Mouse (Mus musculus) urinary bladder, adult 18-20 months (tissue): ENCODE data around the gene Spred1.

ENCODE experiments used
- DNase-seq, 2 experiments: peaks; one replicate each; pipeline ENCODE4 v3.0.0; 2022; ENCODE audit warnings: low spot score in 2 of 2, mixed read lengths in 2 of 2

The Spred1 gene

DNA sequence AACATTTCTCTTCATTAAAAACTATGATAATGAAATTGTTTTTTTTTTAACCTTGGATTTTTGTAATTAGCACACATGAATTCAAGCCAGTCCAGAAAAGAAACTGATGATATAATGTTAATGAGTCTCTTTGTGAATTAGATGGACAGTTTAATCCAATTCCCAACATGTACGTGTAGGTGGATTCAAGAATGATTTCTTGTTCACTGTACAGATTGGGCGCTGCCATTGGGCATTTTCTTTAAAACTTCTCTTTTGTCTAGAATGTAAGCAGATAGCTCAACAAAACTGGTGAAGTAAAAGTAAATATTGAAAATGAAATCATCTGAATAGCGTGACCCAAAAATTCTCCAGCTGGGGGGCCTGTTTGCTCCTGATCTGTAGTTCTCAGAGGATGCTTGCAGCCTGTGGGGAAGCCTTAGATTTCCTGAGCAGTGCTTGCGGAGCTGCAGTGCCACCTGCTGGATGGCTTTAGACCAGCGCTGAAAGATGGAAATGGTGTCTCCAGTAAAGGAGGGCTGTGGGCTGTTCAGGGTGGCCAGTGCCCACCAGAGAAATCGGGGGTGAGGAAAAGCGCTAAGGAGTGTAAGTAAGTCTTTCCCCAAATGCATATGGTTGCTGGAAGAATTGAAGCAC lies 59.2 kb downstream of the Spred1 start:
- peak; percentile 60 to 71 for DNase-seq

DNA sequence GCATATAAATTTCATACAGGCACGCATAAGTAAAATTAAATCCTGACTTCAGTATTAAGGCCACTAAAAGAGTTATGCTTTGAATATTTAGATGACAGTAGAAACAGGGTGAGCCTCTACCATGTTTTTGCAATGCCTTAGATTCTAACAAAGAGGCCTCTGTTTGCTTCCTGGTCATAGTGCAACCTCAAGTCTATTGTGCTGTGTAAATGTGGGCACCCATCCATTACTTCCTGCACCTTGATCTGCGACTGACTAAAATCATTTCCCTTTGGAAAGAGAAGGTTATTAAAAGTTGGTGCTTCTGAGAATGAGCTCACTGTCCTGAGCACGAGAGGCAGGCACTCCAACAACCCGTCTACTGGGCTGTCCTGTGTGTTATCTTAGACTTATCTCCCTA lies 64.4 kb downstream of the Spred1 start:
- DNase-seq, result no peak

DNA sequence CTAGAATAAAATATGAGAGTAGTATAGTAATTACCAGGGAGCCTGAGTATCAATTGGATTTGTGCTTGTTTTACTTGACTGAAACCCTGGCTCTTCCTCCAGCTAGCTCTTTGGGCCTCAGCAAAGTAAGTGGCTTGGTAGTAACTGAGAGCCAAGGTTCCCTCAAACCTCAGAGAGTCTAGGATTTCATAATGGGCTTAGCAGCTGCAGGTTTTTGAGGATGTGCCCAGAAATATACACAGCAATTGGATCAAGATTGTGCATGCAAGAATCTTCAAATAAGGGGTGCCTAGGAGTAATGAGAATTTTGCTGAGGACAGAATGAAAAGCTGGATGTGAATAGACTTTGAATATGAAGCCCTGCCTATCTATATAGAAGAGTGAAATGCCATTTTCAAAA lies 69.7 kb downstream of the Spred1 start:
- DNase-seq, result no peak

DNA sequence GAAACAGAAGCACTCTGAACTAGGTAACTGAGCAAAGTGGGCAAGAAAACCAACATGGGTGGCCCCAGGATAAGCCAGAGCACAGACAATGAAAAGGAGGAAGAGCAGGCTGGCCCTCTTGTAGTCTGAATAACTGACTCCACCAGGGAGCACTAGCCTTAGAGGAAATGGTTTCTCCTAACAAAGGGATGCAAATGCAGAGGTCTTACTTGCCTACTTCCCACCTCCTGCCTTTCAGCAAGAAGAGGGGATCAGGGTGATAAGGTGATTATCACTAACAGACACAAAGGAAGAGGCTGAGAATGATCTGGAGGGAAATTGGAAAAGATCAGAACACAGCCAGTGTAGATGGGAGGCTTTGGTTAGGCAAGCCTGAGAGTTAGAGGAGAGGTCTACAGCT lies 73.1 kb downstream of the Spred1 start:
- no peak for DNase-seq

DNA sequence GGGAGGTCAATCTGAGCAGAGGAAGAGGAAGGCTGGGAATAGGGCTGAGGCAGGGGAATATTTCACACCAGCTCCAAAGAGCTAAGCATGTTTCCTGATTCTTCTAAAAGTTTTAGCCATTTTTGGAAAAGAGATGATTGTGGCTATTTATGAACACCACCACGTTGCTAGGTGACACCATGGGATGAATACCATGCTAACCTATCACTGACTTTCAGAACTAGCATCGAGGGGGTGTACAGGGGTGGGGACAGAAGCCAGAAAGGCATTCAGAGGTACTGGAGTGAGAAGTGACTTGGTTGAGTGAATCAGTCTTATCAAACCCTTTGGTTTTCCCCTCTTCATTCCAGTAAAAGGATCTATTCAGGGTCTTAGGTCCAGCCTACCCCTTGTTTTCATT lies 74.0 kb downstream of the Spred1 start:
- DNase-seq, result no peak

DNA sequence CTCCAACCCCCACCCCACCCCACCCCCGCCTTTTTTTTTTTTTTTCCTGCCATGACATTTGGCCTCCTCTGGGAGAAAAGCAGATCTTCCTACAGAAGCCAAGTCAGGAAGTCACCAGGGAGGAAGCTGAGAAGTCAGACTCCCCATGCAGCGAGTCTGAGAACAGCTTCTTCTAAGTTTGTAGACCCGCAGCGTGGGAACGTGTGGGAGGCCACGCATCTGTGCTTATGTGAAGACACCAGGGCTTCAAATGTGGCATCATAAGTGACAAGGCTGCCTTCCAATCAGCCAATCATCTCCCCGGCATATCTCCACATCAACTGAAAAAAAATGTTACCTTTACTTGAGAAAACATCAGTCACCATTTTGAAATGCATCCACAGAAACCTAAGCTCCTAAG lies 74.4 kb downstream of the Spred1 start:
- no peak for DNase-seq

DNA sequence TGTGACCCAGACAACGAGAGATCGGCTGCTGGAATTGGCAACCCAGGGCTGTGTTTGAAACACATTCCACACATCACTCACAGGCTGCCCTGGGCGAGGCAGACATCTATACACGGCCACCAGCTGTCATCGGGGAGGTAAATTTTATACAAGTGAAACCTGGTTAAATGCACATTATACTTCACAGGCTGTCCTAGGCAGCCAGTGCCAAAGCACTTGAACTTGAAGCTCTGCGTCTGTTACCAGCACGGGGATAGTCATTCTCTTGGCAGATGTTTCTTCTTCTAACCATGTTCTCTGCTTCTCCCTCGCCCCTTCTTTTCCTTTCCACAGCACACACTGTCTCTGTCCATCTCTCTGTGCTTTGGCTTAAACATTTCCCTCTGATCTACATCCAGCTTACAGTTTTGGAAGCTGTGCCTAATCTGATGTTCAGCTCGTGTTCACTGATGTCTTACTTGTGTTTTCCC lies 79.7 kb downstream of the Spred1 start:
- no peak for DNase-seq

DNA sequence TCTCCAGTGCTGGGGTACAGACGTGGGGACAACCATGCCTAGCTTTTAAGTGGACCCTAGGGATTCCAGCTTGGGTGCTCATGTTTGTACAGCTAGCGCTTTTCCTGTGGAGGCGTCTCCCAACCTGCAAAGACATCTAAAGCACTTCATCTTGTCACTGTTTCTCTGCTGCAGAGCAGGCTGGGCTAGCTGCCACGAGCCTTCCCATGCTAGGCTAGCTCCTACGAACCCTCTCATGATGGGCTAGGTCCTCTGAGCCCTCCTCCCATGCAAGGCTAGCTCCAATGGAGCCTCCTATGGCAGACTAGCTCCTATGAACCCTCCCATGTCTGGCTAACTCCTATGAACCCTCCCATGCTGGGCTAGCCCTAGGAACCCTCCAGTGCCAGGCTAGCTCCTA lies 82.2 kb downstream of the Spred1 start:
- DNase-seq, result no peak

DNA sequence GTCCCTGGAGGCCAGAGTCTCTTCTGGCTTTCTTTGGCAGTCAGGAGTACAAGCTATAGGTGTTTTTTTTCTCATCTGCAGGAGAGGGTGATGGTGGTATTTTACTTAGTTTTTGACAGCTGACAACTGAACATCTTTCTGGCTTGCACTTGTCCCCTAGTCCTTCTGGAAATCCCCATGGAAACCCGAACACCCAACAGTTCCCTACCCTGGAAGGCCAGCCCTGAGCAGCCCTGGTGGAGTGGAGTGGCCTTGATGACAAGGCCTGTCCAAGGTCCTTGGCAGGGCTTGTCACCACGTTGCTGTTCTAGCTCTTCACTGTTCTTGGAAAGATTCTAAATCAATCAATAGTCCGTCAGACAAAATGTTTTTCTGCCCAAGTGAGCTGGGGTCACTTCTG lies 83.4 kb downstream of the Spred1 start:
- DNase-seq, result no peak

DNA sequence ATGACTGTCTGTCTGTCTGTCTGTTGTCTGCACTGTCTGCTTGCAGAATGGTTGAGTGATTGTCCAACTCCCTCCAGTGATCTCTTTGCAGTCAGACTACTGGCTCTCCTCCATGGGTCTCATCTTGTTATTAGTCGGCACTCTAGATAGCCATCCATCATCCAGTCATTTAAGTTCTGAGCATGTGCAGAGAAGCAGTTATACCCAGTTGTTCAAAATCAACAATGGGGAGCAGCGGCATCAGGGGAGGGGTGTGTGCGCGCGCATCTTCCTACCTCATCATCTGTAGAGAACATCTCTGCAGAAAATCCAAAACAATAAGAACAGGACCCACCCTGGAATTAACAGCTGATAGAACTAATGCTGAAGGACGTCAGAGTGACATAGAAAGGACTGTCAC lies 83.9 kb downstream of the Spred1 start:
- no peak for DNase-seq

DNA sequence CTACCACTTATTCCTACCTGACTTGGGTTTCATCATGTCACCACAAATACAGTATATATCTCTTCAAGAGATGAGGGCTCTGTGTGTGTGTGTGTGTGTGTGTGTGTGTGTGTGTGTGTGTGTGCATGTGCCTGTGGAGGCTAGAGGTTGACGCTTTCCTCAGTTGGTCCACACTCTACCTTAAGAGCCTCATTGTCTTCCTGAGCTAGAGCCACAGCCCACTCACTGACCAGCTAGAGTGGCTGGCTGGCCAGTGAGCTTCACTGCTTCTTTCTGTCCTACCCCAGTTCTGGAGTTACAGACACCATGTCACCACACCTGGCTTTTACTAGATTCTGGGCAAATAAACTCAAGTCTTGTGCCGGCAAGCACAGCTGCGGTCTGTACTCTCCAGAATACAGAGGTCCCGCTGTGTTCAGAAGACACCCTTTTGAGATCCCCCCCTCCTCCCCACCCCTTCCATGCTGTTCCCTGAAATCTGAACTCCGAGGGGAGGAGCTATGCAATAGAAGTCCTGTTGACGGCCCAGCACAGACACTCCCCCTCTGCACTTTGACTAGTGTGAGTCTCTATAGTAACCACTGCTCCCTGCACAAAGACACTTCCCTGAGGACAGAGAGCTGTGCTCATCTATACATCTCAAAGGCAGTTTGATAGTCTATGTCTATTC lies 89.4 kb downstream of the Spred1 start:
- no peak for DNase-seq

DNA sequence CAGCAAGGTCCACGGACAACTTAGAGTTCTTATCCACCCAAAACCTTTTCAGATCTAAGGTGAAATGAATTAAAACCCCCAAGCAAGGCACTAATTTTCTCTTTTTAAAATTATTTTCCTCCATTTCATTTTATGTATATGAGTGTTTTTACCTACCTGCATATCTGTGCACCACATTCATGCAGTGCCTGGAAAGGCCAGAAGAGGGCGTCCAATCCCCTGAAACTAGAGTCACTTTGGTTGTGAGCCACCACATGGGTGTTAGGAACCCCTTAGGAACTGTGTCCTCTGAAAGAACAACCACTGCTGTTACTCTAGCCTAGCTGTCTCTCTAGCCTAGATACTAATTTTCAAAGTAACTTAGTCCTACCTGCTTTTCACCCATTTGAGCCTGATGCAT lies 95.0 kb downstream of the Spred1 start:
- no peak for DNase-seq

DNA sequence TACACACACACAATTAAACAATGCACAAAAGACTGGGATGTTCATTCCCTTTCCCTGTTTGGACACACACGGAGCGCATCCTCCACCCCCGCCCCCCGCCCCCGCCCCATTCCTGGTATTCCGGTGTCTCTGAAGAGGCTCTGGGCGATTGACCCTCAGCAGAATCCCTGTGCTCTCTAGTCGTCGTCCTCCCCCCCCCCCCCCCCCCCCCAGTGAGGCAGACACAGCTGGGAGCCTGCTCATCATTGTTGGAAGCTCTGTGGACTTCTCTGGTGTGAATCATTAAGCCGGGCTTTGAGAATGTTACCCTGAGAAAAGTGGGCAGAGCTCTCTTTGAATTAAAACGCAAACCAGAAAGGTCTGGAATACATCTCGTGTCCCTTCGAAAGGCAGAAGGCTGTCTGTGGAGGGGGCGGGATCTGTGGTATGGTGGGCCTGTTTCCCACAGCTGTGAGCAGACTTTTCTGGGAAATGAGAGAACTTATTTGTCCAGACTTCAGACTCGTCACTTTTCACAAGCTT lies 96.6 kb downstream of the Spred1 start:
- no peak for DNase-seq

DNA sequence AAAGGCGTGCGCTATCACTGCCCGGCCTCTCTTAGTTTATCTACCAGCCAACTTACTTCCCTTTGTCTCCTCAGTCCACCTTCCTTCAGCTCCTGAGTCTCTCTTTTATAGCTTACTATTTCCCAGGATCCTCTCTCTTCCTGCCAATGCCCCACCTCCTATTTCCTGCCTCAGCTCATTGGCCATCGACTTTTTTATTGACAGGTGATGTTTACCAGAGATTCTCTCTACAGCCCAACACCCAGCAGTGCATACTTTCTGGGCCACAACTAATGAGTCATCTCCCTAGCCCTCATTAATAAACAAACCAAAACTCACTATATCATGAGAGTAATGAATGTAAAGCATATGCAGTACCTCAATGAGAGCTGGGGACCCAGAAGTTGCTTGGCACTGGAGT lies 98.4 kb downstream of the Spred1 start:
- DNase-seq, result no peak

DNA sequence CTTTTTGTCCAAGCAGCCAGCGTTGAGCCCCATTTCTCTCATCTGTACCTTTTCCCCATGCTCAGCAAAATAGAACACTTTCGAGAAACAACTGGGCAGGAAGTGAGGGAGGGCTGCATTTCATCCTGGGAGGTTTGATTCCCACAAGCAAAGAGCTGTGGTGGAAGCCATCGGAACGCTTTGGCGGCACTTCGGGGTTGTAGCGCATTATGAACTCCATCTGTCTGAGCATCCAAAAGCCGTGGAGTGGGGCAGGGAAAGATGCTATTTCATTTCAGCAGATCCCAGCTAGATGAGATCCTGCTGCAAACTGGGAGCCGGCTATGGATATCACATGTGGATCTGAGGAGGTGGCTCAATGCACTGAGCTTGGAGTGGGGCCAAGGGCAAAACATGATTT lies 101.5 kb downstream of the Spred1 start:
- no peak for DNase-seq

DNA sequence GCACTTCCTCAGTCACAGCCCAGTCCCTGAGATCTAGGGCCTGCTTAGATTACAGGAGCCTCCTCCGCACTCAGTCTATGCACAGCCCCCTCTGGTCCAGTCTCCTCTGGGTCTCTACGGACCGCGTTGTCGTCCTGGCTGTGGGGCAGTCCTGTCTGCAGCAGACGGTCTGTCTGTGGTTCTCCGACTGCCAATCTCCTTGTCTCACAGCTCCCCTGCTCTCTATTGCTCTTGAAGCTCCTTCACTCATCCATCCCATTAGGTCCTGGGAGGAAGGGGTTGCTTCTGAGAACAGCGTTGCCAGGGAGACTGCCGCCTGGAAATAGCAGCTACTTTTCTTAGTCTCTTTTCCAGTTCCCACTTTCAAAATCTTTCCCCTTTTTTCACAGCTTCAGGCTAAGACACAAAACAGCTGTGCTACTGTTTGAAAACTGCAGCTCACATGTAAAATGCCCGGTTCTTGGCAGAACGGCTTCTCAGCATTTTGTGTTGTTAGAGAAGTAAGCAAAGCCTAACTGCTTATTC lies 107.5 kb downstream of the Spred1 start:
- no peak for DNase-seq

DNA sequence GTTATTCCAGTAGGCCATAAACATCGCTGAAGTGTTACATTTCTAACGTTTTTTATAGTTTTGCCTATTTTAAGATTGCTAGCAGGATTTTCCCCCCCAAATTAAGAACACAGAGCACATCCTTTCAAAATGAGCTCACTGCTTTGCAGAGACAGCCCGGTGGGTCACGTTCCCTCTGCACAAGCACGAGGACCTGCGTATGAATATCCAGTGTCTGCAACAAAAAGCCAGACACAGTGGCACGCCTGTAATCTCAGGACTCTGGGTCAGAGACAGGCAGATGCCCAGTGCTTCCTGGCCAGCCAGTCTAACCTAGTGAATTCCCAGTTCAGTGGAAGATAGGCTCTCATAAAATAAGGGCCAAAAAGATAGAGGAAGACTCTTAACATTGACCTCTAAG lies 109.1 kb downstream of the Spred1 start:
- no peak for DNase-seq

DNA sequence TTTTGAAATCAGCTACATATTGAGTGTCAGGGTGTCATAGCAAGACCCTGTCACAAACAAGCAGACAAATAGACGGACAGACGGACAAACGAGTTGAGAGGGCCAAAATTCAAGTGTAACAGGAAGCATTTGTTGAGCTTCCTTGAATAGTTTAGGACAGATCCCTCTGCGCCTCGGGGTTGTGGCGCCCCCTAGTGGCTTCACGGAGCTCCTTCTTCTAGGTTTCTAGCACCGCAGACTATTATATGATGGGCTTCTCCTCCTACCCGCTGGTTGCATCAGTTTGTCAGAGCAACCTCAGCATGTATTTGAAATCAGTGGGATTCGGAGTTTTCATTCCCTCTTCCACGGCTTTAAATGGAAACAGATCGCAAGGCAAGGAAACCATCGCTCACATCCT lies 110.1 kb downstream of the Spred1 start:
- DNase-seq, result peak; percentile 45 to 63
